Mouse (Mus musculus) limb, embryonic 14.5 days (tissue): ENCODE data around the gene Cd101. TPM values are rescaled to one million over a fixed set of nuclear protein-coding genes. Genes with fewer than 3 reads are reported as not detected.

Experiments used
- ATAC-seq: fragments of 200-750 bp; cut with Nextera tagmentation; 2 replicates; pipeline ENCODE4 v1.8.0; 2017; ENCODE audit warnings: low read depth, moderate number of reproducible peaks, moderate TSS enrichment; ENCODE audit not compliant: low FRiP score
- DNase-seq: peaks from one replicate; pipeline ENCODE4 v3.0.0-alpha.2; 2015; ENCODE audit warnings: low spot score
- H3K27ac ChIP-seq: fragments of 300-500 bp; sonication (generic); replicated peaks from 2 replicates; pipeline ENCODE4 v1.5.1; 2014; ENCODE audit warnings: low read depth, mild to moderate bottlenecking, low read length, moderate library complexity, mixed read lengths
- H3K27me3 ChIP-seq: fragments of 300-500 bp; sonication (generic); 2 replicates; pipeline ENCODE4 v1.6.1; 2014; ENCODE audit warnings: low read length, mixed read lengths; ENCODE audit not compliant: control insufficient read depth, insufficient read depth
- H3K36me3 ChIP-seq: fragments of 300-500 bp; sonication (generic); 2 replicates; pipeline ENCODE4 v1.6.1; 2014; ENCODE audit warnings: mild to moderate bottlenecking, low read length, moderate library complexity, mixed read lengths; ENCODE audit not compliant: control insufficient read depth, insufficient read depth
- H3K4me1 ChIP-seq: fragments of 300-500 bp; sonication (generic); 2 replicates; pipeline ENCODE4 v1.6.1; 2014; ENCODE audit warnings: antibody characterized with exemption, low read length, mixed read lengths; ENCODE audit not compliant: control insufficient read depth, insufficient read depth
- H3K4me2 ChIP-seq: fragments of 300-500 bp; sonication (generic); replicated peaks from 2 replicates; pipeline ENCODE4 v1.6.1; 2014; ENCODE audit warnings: low read depth, mild to moderate bottlenecking, low read length, moderate library complexity; ENCODE audit not compliant: severe bottlenecking
- H3K4me3 ChIP-seq: fragments of 300-500 bp; sonication (generic); replicated peaks from 2 replicates; pipeline ENCODE4 v1.5.1; 2014; ENCODE audit warnings: low read length
- H3K9ac ChIP-seq: fragments of 300-500 bp; sonication (generic); 2 replicates; pipeline ENCODE4 v1.6.1; 2014; ENCODE audit warnings: mild to moderate bottlenecking, low read depth, low read length, moderate library complexity; ENCODE audit not compliant: severe bottlenecking
- H3K9me3 ChIP-seq: fragments of 300-500 bp; sonication (generic); 2 replicates; pipeline ENCODE4 v1.6.1; 2016; ENCODE audit warnings: low read length; ENCODE audit not compliant: control insufficient read depth
- POLR2A ChIP-seq: fragments of 200-500 bp; IDR thresholded peaks from 2 replicates; pipeline ENCODE4 v1.8.0; 2012; ENCODE audit warnings: inconsistent platforms, mild to moderate bottlenecking, moderate library complexity, borderline replicate concordance; ENCODE audit not compliant: insufficient read depth, insufficient read length; ENCODE audit errors: extremely low read depth
- WGBS: fragments of 180-500 bp; shearing (Covaris S2); extraction: QIAGEN DNeasy Blood & Tissue Kit; methylation state at CpG from one replicate; pipeline ENCODE4 v1.1.7; 2014; 5-methylcytosine and 5-hydroxymethylcytosine counted together
- polyA plus RNA-seq, 2 experiments: library from polyadenylated mRNA; depleted of rRNA in 1 of 2; stranded (reverse) in 1 of 2; unstranded in 1 of 2; fragments of >200 nt; fragmentation: Nextera tagmentation in 1 of 2; extraction: Ambion mirVana in 1 of 2; gene quantifications; 2 replicates each; pipeline versions ENCODE4 v1.2.1 to v1.2.3; 2012 to 2014

Gene Cd101
- polyA plus RNA-seq, 2 experiments, result 0.14 to 0.19 TPM

DNA sequence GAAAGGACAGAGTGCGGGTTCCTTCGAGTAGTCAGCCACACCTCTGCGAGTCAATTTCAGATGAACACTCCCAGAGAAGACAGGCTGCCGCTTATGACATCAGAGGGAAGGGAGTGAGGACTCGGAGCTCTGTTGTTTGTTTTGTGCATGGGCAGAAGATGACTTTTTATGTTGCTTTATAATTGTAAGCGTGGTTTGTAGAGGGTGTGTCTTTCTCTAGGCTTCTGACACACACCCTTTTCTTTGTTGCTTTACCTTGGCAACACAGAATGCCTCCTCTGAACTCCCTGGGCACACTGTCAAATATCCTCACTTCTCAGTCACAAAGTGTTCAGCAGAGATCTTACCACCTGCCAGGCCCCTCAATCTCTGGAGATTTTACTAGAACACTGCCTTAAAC is 36.8 kb upstream of the Cd101 start:
- no peak for TF ChIP-seq POLR2A
- no peak overlapping the region for H3K4me3 ChIP-seq
- ATAC-seq (no peak), DNase-seq (no peak)
- peaks cover 12% of the 10 kb centered on the region for H3K4me1 ChIP-seq
- no peaks in the 10 kb centered on the region for H3K27me3 ChIP-seq
- no peak overlapping the region for H3K4me2 ChIP-seq
- H3K9ac ChIP-seq, result no peak overlapping the region
- H3K27ac ChIP-seq, result no peak overlapping the region
- WGBS, result 79% methylated on average over 6 of the region's 6 CpGs
- H3K36me3 ChIP-seq, result peaks cover 2% of the 10 kb centered on the region; the same call in 1 of the 2 replicates
- no peaks in the 10 kb centered on the region for H3K9me3 ChIP-seq

DNA sequence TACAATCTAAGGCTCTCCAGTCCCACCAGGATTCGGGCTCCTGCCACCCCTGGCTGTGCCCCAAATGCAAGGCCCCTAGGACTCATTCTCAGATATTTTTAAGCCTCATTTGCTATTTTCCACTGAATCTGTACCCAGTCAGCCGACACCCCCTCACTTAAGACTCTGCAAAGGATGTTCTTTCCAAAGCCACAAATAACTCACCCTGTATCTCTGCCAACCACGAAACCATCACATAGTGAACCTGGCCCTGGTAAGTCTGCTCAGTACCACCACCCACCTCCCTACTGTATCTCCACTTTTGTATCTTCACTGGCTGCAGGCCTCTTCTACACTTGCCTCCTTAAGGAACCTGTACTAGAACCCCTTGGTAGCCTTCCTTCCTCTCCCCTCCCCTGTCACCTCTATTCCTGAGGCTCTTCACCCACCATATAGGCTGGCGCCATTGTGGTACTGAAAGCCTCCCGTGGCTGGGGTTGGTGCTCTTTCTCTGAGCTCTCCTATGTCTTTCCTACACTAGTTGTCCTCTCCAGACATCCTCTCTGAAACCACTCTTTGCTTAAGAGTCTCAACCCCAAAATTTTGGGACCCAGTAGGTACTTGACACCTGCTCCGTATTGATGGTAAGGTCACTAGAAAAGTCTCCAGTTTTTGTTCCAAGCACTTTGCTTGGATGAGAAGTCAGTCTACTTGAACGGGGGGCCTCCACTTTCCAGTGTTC is 32.7 kb upstream of the Cd101 start:
- peaks cover 33% of the 10 kb centered on the region for H3K36me3 ChIP-seq
- WGBS, result 90% methylated on average over 7 of the region's 7 CpGs

DNA sequence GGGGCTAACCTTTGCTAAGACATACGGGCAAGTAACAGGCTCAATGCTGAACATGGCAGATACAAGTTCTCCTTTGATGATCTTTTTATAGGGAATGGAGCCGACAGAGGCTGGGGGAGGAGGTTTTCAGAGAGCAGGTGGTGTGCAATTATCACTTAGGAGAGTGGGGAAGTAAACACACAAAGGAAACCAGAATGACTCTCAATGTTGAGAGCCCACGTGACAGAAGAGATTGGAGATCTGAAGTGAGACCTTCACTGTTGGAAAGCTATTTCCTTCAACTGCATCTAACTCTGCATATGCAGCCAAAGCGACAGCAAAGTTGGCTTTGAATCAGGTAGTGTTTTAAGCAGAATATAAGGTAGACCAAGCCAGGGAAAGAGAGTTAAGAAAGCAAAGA is 29.9 kb upstream of the Cd101 start:
- Histone ChIP-seq H3K36me3 (peaks cover 56% of the 10 kb centered on the region), H3K4me3 (no peak overlapping the region), H3K4me1 (no peaks in the 10 kb centered on the region), H3K4me2 (no peak overlapping the region), H3K9ac (no peak overlapping the region), H3K27me3 (no peaks in the 10 kb centered on the region), H3K9me3 (no peaks in the 10 kb centered on the region), H3K27ac (no peak overlapping the region)
- DNase-seq, result no peak
- ATAC-seq, result no peak
- no peak for TF ChIP-seq POLR2A
- WGBS, result 67% methylated on average over 4 of the region's 4 CpGs

More for the DNA sequence above, 32.7 kb upstream of the Cd101 start:
- DNase-seq (no peak), ATAC-seq (no peak)
- Histone ChIP-seq H3K27me3 (no peaks in the 10 kb centered on the region), H3K27ac (no peak overlapping the region), H3K4me2 (no peak overlapping the region), H3K9ac (no peak overlapping the region), H3K9me3 (no peaks in the 10 kb centered on the region), H3K4me3 (no peak overlapping the region), H3K4me1 (no peaks in the 10 kb centered on the region)
- TF ChIP-seq POLR2A, result no peak

GRCm38 (mm10) chr3:101058203-101058602 is 28.8 kb upstream of the Cd101 start:
- DNase-seq (no peak), ATAC-seq (no peak)
- no peak overlapping the region for H3K4me3 ChIP-seq
- WGBS, result 90% methylated on average over 2 of the region's 2 CpGs
- H3K9ac ChIP-seq, result no peak overlapping the region
- H3K27me3 ChIP-seq, result no peaks in the 10 kb centered on the region
- no peaks in the 10 kb centered on the region for H3K9me3 ChIP-seq
- H3K27ac ChIP-seq, result no peak overlapping the region
- H3K4me1 ChIP-seq, result no peaks in the 10 kb centered on the region
- no peak overlapping the region for H3K4me2 ChIP-seq
- peaks cover 56% of the 10 kb centered on the region for H3K36me3 ChIP-seq
- TF ChIP-seq POLR2A, result no peak

DNA sequence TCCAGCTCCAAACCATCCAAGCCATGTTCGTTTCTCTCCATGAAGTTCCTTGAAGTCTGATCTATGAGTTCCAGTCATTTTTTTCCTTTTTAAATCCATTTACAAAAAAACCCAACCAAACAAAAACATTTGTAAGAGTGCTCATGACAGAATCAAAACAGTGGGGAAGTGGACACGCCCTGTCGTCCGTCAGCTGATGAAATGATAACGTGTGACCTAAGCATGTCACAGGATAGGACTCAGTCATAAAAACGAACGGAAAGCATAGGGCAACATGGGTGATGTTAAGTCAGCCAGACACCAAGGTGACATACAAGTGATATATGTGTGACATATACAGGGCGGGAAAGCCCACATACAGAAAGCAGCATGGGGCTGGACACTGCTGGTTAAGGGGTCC is 25.9 kb upstream of the Cd101 start:
- ATAC-seq (no peak), DNase-seq (no peak)
- Histone ChIP-seq H3K27ac (no peak overlapping the region), H3K4me1 (no peaks in the 10 kb centered on the region), H3K27me3 (no peaks in the 10 kb centered on the region), H3K9me3 (no peaks in the 10 kb centered on the region), H3K4me3 (no peak overlapping the region), H3K4me2 (no peak overlapping the region), H3K36me3 (peaks cover 55% of the 10 kb centered on the region), H3K9ac (no peak overlapping the region)
- 81% methylated on average over 8 of the region's 8 CpGs for WGBS
- no peak for TF ChIP-seq POLR2A

DNA sequence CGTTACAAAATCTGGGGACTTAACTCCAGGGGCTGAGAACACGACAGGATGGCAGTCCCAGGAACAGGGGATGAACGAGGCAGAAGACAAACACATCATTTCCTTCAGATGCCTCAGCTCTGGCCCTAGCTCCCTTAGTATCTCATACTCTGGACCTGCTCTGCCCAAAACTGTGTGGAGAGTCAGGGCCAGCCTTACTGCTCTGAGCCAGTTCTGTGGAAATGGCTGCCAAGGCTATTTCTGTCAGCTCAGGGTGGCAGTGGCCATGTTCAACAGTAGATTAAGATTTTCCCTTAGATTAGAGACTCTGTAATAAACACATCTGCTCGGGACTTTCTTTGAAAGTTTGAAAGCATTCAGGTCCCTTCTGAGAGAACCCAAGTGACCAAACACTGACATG is 22.2 kb upstream of the Cd101 start:
- peaks cover 39% of the 10 kb centered on the region for H3K36me3 ChIP-seq
- H3K27ac ChIP-seq, result no peak overlapping the region
- no peaks in the 10 kb centered on the region for H3K27me3 ChIP-seq
- peaks cover 6% of the 10 kb centered on the region; the same call in 1 of the 2 replicates for H3K4me1 ChIP-seq
- ATAC-seq (no peak), DNase-seq (no peak)
- no peak overlapping the region for H3K4me3 ChIP-seq
- H3K9ac ChIP-seq, result no peak overlapping the region
- H3K4me2 ChIP-seq, result no peak overlapping the region
- TF ChIP-seq POLR2A, result no peak
- WGBS, result 70% methylated on average over 4 of the region's 4 CpGs
- no peaks in the 10 kb centered on the region for H3K9me3 ChIP-seq
